Mouse (Mus musculus) adrenal gland, adult 2 months (tissue): Measurements from ENCODE around the gene Fam241a. TPM values are rescaled to one million over a fixed set of nuclear protein-coding genes. Genes with fewer than 3 reads are reported as not detected.

Experiments used
- DNase-seq: peaks from one replicate; pipeline ENCODE4 v3.0.0; 2021
- polyA plus RNA-seq: library from polyadenylated mRNA; depleted of rRNA; stranded (reverse); fragments of >200 nt; gene quantifications from 2 replicates; pipeline ENCODE4 v1.2.3, GENCODE M21; 2012
- total RNA-seq, 2 experiments: library from RNA; stranded (reverse); gene quantifications; 2 replicates each; pipeline ENCODE4 v1.2.3; 2021

Gene Fam241a
- total and polyA plus RNA-seq, 3 experiments: 2.1 to 5.6 (median 5.6) TPM

- no peak for DNase-seq
Observed at GRCm38 (mm10) chr3:127875509-127875908, 20.6 kb downstream of the Fam241a start.

GRCm38 (mm10) chr3:127875059-127875458 lies 21.1 kb downstream of the Fam241a start:
- no peak for DNase-seq

GRCm38 (mm10) chr3:127874254-127874883 lies 21.8 kb downstream of the Fam241a start:
- peak; percentile 13 for DNase-seq

GRCm38 (mm10) chr3:127871575-127871974 lies 24.5 kb downstream of the Fam241a start:
- DNase-seq: no peak

- no peak for DNase-seq
Observed at GRCm38 (mm10) chr3:127868880-127869279, 27.2 kb downstream of the Fam241a start.

GRCm38 (mm10) chr3:127868046-127868758 lies 27.9 kb downstream of the Fam241a start:
- DNase-seq: no peak

- DNase-seq: no peak
Observed at GRCm38 (mm10) chr3:127864242-127864641, 31.9 kb downstream of the Fam241a start.

- no peak for DNase-seq
Observed at GRCm38 (mm10) chr3:127863571-127863970, 32.6 kb downstream of the Fam241a start.

- no peak for DNase-seq
Observed at GRCm38 (mm10) chr3:127862479-127862878, 33.6 kb downstream of the Fam241a start.

- no peak for DNase-seq
Observed at GRCm38 (mm10) chr3:127861340-127861739, 34.8 kb downstream of the Fam241a start.

- DNase-seq: peak; percentile 70
Observed at GRCm38 (mm10) chr3:127853431-127854206, 42.5 kb downstream of the Fam241a start.

- DNase-seq: no peak
Observed at GRCm38 (mm10) chr3:127852722-127853121, 43.4 kb downstream of the Fam241a start.

- no peak for DNase-seq
Observed at GRCm38 (mm10) chr3:127850776-127851646, 45.1 kb downstream of the Fam241a start.

GRCm38 (mm10) chr3:127849922-127850321 lies 46.2 kb downstream of the Fam241a start:
- no peak for DNase-seq

GRCm38 (mm10) chr3:127848088-127848808 lies 47.9 kb downstream of the Fam241a start:
- DNase-seq: peak; percentile 70

GRCm38 (mm10) chr3:127843941-127844327 lies 52.2 kb downstream of the Fam241a start:
- peak; percentile 60 for DNase-seq

- peak; percentile 15 for DNase-seq
Observed at GRCm38 (mm10) chr3:127843324-127843940, 52.7 kb downstream of the Fam241a start.

- DNase-seq: no peak
Observed at GRCm38 (mm10) chr3:127841926-127842325, 54.2 kb downstream of the Fam241a start.

GRCm38 (mm10) chr3:127837972-127838644 lies 58.0 kb downstream of the Fam241a start:
- no peak for DNase-seq
